Mouse (Mus musculus) midbrain, embryonic 16.5 days (tissue): Measurements from ENCODE around the gene Naglu. TPM values are rescaled to one million over a fixed set of nuclear protein-coding genes. Genes with fewer than 3 reads are reported as not detected.

Source experiments
- ATAC-seq: fragments of 200-750 bp; cut with Nextera tagmentation; 2 replicates; pipeline ENCODE4 v1.8.0; 2017; ENCODE audit warnings: moderate TSS enrichment
- H3K27ac ChIP-seq: fragments of 300-500 bp; sonication (generic); 2 replicates; pipeline ENCODE4 v1.5.1; 2014; ENCODE audit warnings: mild to moderate bottlenecking, low read length, mixed read lengths
- H3K27me3 ChIP-seq: fragments of 300-500 bp; sonication (generic); 2 replicates; pipeline ENCODE4 v1.6.1; 2014; ENCODE audit warnings: low read depth, low read length, mixed read lengths; ENCODE audit not compliant: control insufficient read depth, insufficient read depth
- H3K36me3 ChIP-seq: fragments of 300-500 bp; sonication (generic); 2 replicates; pipeline ENCODE4 v1.6.1; 2014; ENCODE audit warnings: mild to moderate bottlenecking, low read length, moderate library complexity, mixed read lengths; ENCODE audit not compliant: control insufficient read depth, insufficient read depth
- H3K4me1 ChIP-seq: fragments of 300-500 bp; sonication (generic); 2 replicates; pipeline ENCODE4 v1.6.1; 2014; ENCODE audit warnings: mild to moderate bottlenecking, low read length, mixed read lengths; ENCODE audit not compliant: control insufficient read depth, insufficient read depth
- H3K4me2 ChIP-seq: fragments of 300-500 bp; sonication (generic); 2 replicates; pipeline ENCODE4 v1.6.1; 2014; ENCODE audit warnings: mild to moderate bottlenecking, low read length, mixed read lengths
- H3K4me3 ChIP-seq: fragments of 300-500 bp; sonication (generic); 2 replicates; pipeline ENCODE4 v1.5.1; 2014; ENCODE audit warnings: low read depth, mild to moderate bottlenecking, low read length, moderate library complexity, mixed read lengths
- H3K9ac ChIP-seq: fragments of 300-500 bp; sonication (generic); 2 replicates; pipeline ENCODE4 v1.6.1; 2014; ENCODE audit warnings: low read depth, low read length, mixed read lengths
- H3K9me3 ChIP-seq: fragments of 300-500 bp; sonication (generic); replicated peaks from 2 replicates; pipeline ENCODE4 v1.6.1; 2014; ENCODE audit warnings: mild to moderate bottlenecking, low read length, mixed read lengths; ENCODE audit not compliant: control insufficient read depth, poor library complexity, severe bottlenecking
- WGBS: fragments of 180-500 bp; shearing (Covaris S2); extraction: QIAGEN DNeasy Blood & Tissue Kit; methylation state at CpG from one replicate; pipeline ENCODE4 v1.1.7; 2014; 5-methylcytosine and 5-hydroxymethylcytosine counted together
- polyA plus RNA-seq: library from polyadenylated mRNA; unstranded; fragments of >200 nt; fragmentation: Nextera tagmentation; extraction: Ambion mirVana; gene quantifications from 2 replicates; pipeline ENCODE4 v1.2.1, GENCODE M21; 2015

Gene Naglu
- polyA plus RNA-seq, 1 experiment from 2014 or later, result 14.2 TPM

GRCm38 (mm10) chr11:101098231-101098630, 28.4 kb downstream of the Naglu start:
- peaks cover 16% of the 10 kb centered on the region for H3K4me1 ChIP-seq
- no peaks in the 10 kb centered on the region for H3K9me3 ChIP-seq
- no peaks in the 10 kb centered on the region for H3K27me3 ChIP-seq
- WGBS, result 88% methylated on average over 8 of the region's 8 CpGs
- no peak for ATAC-seq
- H3K27ac ChIP-seq, result no peak overlapping the region
- no peak overlapping the region for H3K4me3 ChIP-seq
- H3K9ac ChIP-seq, result no peak overlapping the region
- no peak overlapping the region for H3K4me2 ChIP-seq
- H3K36me3 ChIP-seq, result peaks cover 46% of the 10 kb centered on the region

DNA sequence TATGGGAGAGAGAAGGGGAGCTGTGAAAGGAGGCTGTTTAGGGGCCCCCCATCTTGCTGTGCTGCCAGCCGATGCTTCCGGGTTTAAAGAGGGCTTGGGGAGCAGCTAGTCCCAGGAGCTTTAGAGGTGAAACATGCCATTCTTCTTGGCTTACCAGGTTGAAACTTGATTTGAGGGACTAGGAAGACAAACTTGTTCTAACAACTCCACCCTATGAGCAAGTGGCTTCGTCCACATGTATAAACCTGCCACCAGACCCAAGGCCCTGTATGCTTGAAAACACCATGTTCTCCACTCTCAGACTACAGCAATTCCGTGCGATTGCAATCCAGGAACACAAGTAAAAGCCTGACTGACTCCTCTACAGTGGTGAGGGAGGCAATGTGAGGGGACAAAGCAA, 33.2 kb downstream of the Naglu start:
- peaks cover 34% of the 10 kb centered on the region for H3K36me3 ChIP-seq
- 94% methylated on average over 5 of the region's 5 CpGs for WGBS
- H3K9ac ChIP-seq, result no peak overlapping the region
- H3K27me3 ChIP-seq, result no peaks in the 10 kb centered on the region
- no peaks in the 10 kb centered on the region for H3K9me3 ChIP-seq
- no peak overlapping the region for H3K4me3 ChIP-seq
- no peak overlapping the region for H3K27ac ChIP-seq
- H3K4me2 ChIP-seq, result no peak overlapping the region
- no peaks in the 10 kb centered on the region for H3K4me1 ChIP-seq
- ATAC-seq, result no peak

DNA sequence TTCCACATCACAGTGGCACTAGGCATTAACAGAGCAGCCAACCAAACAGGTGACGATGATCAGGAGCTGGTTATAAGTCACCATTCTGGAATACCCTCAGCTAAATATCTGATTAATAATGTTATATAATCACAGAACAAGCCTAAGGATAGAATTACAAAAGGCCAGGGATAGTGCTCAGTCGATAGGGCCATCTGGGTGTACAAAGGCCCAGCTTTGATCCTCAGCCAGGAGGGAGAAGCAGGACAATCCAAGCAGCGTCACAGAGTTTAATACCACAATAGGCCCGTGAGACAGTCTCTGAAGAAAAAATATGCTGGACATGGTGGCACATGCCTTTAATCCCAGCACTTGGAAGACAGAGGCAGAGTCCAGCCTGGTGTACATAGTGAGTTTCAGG, 39.5 kb downstream of the Naglu start:
- no peak overlapping the region for H3K4me3 ChIP-seq
- no peak overlapping the region for H3K4me2 ChIP-seq
- no peak for ATAC-seq
- WGBS, result 51% methylated on average over 4 of the region's 4 CpGs
- H3K4me1 ChIP-seq, result no peaks in the 10 kb centered on the region
- H3K27ac ChIP-seq, result no peak overlapping the region
- no peaks in the 10 kb centered on the region for H3K9me3 ChIP-seq
- no peaks in the 10 kb centered on the region for H3K27me3 ChIP-seq
- H3K36me3 ChIP-seq, result no peaks in the 10 kb centered on the region
- no peak overlapping the region for H3K9ac ChIP-seq

DNA sequence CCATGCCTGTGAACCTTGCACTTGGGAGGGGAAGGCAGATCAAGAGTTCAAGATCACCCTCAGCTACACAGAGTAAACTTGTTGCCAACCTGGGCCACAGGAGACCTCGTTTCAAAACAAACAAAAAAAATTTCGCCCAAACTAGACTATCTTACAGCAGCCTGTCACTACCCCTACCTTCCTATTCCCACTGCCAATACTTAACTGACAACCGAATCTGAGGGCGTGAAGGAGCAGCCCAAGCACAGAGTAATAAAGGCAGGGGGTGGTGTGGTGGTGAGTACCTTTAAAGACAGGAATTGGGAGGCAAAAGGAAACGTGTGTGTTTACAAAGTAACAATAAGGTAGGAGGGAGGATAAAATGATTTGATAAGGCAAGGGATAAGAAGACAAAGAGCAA, 40.9 kb downstream of the Naglu start:
- peaks cover 6% of the 10 kb centered on the region for H3K4me1 ChIP-seq
- no peak overlapping the region for H3K4me2 ChIP-seq
- WGBS, result 68% methylated on average over 5 of the region's 5 CpGs
- H3K4me3 ChIP-seq, result no peak overlapping the region
- H3K27ac ChIP-seq, result no peak overlapping the region
- no peaks in the 10 kb centered on the region for H3K27me3 ChIP-seq
- no peak for ATAC-seq
- H3K9me3 ChIP-seq, result no peaks in the 10 kb centered on the region
- H3K36me3 ChIP-seq, result no peaks in the 10 kb centered on the region
- no peak overlapping the region for H3K9ac ChIP-seq

DNA sequence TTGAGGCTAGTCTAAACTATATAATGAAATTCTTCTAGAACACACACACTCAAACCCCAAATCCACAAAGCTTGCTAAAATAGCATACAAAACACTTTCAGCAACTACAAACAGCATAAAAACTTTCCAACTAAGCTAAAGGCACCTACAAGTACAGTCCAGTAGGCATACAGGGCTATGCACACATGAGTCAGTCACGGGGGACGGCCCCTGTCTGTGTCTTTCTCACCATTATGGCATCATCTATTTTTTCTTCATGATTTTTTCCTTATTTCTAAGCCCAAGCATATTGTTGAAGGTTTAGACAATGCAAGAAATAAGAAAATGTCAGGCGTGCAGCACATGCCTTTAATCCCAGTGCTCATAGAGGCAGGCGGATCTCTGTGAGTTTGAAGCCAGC, 41.4 kb downstream of the Naglu start:
- no peaks in the 10 kb centered on the region for H3K9me3 ChIP-seq
- no peak overlapping the region for H3K4me3 ChIP-seq
- no peak for ATAC-seq
- 88% methylated on average over 4 of the region's 4 CpGs for WGBS
- no peak overlapping the region for H3K4me2 ChIP-seq
- peaks cover 10% of the 10 kb centered on the region for H3K4me1 ChIP-seq
- no peak overlapping the region for H3K9ac ChIP-seq
- H3K27ac ChIP-seq, result no peak overlapping the region
- H3K27me3 ChIP-seq, result no peaks in the 10 kb centered on the region
- H3K36me3 ChIP-seq, result no peaks in the 10 kb centered on the region

- Histone ChIP-seq H3K9ac (no peak overlapping the region), H3K36me3 (no peaks in the 10 kb centered on the region), H3K9me3 (no peaks in the 10 kb centered on the region), H3K27ac (no peak overlapping the region), H3K4me2 (no peak overlapping the region), H3K4me1 (peaks cover 12% of the 10 kb centered on the region), H3K4me3 (no peak overlapping the region), H3K27me3 (no peaks in the 10 kb centered on the region)
- no peak for ATAC-seq
- WGBS, result 90% methylated on average over 3 of the region's 3 CpGs
Observed at GRCm38 (mm10) chr11:101112186-101112585, 42.4 kb downstream of the Naglu start.

- ATAC-seq, result no peak
- Histone ChIP-seq H3K4me2 (no peak overlapping the region), H3K4me1 (peaks cover 30% of the 10 kb centered on the region), H3K9me3 (no peaks in the 10 kb centered on the region), H3K9ac (no peak overlapping the region), H3K4me3 (no peak overlapping the region), H3K27ac (no peak overlapping the region), H3K27me3 (no peaks in the 10 kb centered on the region), H3K36me3 (no peaks in the 10 kb centered on the region)
- 65% methylated on average over 2 of the region's 2 CpGs for WGBS
Observed at GRCm38 (mm10) chr11:101115564-101115963, 45.8 kb downstream of the Naglu start.

- Histone ChIP-seq H3K27me3 (no peaks in the 10 kb centered on the region), H3K4me2 (peak overlapping the region; percentile 97), H3K36me3 (peaks cover 4% of the 10 kb centered on the region; the same call in 1 of the 2 replicates), H3K27ac (no peak overlapping the region), H3K4me3 (no peak overlapping the region), H3K9ac (peak overlapping the region; percentile 0; the same call in 1 of the 2 replicates), H3K4me1 (peaks cover 37% of the 10 kb centered on the region), H3K9me3 (no peaks in the 10 kb centered on the region)
- WGBS, result 51% methylated on average over 4 of the region's 4 CpGs
- no peak for ATAC-seq
Observed at GRCm38 (mm10) chr11:101118105-101118504, 48.3 kb downstream of the Naglu start.

DNA sequence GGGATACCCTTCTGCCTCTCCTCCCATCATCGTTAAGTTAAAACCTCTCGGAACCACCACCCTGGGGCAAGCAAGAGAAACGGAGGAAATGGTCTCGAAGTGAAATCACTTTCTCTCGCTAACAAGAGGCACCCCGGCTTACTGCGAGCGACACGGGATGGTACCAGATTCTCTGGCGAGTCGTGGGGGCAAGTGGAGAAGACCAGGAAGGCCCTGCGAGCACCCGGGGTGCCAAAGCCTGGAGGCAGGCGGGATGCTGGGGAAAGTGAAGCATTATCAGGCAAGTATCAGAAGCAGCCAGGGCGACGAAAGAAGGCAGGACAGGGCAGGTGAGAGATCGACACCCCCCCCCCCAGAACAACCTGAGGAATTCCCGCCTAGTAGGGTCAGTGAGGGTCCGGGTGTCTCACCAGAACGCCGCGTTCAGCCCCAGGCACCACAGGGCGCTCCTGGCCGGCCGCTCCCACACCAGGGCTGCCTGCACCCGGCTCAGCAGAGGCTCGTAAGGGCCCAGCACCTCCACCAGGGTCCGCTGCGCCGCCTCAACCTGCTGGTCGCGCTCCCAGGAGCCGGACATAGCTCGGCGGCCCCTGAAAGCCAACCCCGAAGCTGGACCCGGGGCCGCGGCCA, 49.4 kb downstream of the Naglu start:
- H3K9me3 ChIP-seq, result no peaks in the 10 kb centered on the region
- peak overlapping the region; percentile 91 for H3K27ac ChIP-seq
- H3K4me3 ChIP-seq, result peak overlapping the region; percentile 89
- WGBS, result under 1% methylated on average over 39 of the region's 39 CpGs
- peaks cover 13% of the 10 kb centered on the region; the same call in 1 of the 2 replicates for H3K36me3 ChIP-seq
- ATAC-seq, result peak; percentile 86
- peak overlapping the region; percentile 97 for H3K4me2 ChIP-seq
- peak overlapping the region; percentile 97 for H3K9ac ChIP-seq
- no peaks in the 10 kb centered on the region for H3K27me3 ChIP-seq
- peaks cover 37% of the 10 kb centered on the region for H3K4me1 ChIP-seq
